Mouse (Mus musculus) adrenal gland (tissue): ENCODE measurements around the gene Slc35f1.

Experiments
- intact Hi-C: fragments of 180-260 bp; cut with DNase I; formaldehyde crosslinking; loops from one replicate; pipeline ENCODE4 v1.15.1; 2025

The Slc35f1 gene

DNA sequence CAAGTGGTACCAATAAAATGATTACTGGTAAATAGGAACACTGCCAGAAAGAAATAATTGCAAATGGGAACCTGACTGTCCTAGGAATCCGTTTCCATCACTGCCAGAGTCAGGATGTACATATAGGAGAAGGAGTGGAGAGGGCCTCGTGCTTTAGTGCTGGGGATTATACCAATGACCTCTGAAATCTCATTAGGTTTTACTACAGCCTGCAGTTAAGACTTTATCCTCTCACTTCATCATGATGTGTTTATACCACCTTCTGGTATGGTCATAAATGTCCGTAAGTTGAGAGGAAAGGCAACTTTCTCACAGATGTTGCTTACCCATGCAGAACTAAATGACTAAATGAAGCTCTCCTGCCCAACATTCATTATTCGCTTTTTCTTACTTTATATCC, 401.2 kb downstream of the Slc35f1 start:
- intact Hi-C loops, result no loop called here

DNA sequence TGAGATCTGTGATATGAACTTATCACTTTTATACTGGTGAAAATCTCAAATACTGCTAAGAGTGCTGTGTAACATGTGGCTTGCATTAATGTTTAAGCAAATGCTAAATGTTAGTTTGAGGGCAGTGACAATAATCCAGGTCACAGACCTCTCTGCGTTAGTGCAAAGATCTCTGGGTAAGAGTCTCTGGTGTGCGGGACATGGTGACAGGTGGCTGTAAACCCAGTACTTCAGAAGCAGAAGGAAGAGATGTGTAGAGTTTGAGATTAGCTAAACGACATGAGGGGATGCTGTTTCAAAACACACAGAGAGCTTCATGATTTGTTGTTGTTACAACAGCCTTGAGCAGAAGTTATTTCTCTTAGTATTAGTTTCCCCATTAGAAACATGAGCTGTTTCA, 406.1 kb downstream of the Slc35f1 start:
- intact Hi-C loops, result no loop called here

DNA sequence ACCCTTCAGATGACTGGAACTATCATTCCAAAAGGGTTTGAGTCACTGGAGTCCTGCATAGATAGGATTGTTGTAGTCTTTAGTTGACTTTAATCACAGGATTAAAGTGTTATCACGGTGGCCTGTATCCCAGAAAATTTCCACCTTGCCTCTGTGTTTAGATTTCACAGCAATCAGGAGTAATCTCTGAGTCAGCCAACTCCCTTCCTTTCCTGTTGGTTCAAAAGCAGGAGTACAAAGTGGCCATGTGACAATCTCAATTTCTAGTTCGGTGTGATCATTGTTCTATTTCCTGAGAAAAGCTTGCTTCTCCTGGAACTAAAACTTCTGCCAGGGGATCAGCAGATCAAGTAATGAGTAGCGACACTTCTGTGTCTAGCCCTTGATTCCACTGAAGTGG, 410.5 kb downstream of the Slc35f1 start:
- intact Hi-C loops, result no loop called here

DNA sequence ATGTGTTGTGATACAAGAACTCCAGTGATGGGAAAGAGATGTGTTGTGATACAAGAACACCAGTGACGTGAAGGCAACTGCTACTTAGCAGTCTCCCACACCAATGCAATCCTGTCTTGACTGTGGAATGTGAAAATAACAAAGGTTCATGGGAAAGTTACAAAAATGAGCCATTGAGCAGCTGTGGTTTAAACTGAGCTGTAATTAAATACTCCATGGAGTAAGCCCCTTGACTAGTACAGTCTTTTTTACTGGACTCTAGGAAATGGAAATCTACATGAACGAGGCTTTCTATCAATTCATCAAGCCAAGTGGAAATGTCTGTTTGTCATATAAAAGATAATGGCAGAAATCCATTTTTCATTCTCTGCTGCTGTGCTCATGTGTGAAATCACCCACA, 411.1 kb downstream of the Slc35f1 start:
- intact Hi-C loops, result no loop called here

DNA sequence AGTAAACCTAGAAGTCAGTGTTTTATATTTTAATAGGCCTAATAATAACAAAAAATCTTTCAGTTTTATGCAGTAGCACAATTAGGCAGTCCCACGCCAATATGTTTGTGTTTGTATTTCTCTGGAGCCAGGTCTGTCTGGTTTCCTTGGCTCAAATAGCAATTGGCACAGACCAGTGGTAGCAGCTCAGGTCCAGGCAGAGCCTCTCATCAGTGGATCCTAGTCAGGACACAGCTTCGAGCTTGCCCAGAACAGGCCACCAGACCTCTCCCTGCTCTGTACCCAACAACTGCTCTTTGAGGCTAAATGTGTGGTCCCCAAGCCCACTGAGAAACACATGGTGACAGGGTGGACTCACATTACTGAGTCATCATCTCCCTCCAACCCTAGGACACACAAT, 412.1 kb downstream of the Slc35f1 start:
- intact Hi-C loops, result no loop called here

DNA sequence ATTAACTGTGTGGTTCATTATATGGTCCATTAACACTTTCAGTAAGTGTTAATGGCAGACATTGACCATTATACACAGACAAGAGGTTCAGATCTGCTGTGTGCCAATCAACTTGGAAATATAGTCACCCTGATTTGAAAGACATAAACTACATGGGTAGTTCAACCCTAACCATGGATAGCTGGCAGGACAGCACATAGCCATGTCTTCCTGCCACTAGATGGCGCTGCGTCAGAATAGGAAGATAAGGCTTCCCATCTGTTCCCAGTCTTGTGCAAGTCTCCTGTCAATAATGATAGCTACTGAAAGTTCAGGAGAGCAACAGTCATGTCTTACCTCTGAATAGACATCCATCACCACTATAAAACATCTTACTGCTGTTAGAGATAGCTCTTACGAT, 424.7 kb downstream of the Slc35f1 start:
- intact Hi-C loops, result loop anchor here (5.0 to 10.0 kb wide), 2 partner anchors 190 to 222 kb away; partner anchors contain the start of gene Pln

DNA sequence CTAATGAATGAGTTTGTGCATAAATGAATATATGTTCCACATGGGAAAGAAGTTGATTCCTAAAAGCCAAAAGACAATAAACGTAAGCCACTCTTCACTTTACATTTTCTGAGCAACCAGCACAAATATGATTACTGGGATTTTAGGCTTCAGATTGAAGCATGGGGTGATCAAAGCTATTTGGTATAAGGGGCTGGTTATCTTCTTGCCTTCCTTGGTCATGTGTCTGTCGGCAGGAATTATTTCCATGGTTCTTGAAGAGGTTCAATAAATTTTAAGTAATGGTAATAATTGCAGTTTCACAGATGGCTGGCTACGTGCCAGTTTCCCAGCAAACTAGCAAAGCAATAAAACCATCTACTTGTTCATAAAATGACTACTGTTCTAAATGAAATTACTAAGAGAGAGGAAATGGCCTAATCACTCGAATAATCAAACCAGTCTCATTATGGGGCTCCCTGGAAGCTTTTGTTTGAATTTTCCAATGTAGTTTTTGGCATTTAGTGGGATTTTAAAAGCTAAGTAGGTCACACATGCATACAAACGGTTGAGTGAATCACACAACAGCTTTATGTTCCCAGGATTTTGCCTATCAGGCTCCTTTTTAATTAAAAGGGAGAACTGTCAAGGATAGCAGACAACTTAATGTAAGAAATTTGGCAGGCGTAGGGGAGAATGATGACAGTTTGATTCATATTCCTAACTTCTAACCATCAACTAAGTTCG, 425.5 kb downstream of the Slc35f1 start:
- intact Hi-C loops, result loop anchor here (5.0 to 10.0 kb wide), 2 partner anchors 189 to 221 kb away; partner anchors contain the start of gene Pln

DNA sequence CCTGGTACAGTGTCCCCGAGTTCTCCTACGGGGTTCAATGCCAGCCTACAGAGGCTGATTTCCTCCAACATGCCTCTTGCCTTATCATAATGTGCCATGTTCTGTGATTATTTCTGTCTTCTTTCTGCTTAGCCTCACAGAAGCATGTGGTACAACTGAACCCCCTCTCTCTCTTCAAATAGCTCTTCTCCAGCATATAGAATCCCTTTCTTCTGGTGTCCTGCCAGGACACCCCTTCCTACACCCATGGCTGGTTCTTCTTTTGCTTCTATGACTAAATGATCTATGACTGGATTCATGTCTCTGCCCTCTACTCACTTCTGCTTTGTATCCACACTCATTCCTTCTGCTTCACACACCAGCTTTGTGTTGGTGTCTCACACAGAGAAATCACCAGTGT, 430.3 kb downstream of the Slc35f1 start:
- intact Hi-C loops, result no loop called here

DNA sequence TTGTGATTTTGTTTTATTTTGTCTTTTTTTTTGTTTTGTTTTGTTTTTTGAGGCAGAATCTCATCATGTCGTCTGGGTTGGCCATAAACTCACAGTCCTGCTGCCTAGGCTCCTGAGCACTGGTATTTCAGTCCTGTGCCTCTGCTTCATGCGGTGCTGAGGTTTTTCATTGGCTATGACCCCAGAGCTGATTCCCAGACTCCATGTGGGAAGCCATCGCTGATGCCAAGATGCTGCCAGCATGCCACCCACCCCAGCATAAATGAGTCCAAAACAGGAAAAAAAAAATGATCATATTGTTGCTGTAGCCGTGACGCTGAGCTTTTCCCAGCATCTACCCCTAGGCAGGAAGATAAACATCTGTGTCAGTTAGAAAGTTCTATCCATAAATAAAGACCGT, 434.0 kb downstream of the Slc35f1 start:
- intact Hi-C loops, result no loop called here

DNA sequence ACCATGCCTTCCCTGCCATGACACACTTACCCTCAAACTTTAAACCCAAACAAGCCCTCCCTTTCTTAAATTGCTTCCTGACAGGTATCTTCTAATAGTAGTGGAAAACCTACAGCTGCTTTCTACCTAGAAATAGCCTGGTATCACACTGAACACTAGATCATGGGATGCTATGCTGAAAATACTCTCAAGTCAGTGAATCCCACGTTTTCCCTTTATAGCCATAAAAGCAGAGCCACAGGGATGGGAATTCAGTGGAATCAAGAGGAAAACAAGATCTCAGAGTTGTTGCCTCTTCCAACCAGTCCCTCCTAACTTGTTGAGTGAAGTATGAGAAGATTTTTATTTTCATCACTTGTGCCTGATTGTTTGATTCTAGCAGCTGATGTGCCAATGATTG, 442.4 kb downstream of the Slc35f1 start:
- intact Hi-C loops, result no loop called here

DNA sequence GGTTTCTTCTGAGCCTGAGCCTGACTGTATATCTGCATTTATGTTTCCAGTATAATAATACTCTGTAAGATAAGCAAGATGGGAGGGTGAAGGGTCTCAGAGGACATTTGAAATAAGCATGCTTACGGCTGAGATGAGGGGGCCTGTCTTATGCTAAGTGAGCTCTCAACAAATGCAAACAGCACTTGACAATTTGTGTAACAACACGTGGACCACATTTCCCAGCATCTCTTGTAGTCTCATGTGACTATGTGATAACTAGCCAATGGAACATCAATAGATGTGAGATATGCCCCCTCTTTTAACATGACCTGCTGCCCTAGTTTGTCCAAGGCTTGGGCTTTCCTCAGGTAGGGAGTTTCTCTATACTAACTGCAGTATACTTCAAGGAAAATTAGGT, 460.0 kb downstream of the Slc35f1 start:
- intact Hi-C loops, result no loop called here

DNA sequence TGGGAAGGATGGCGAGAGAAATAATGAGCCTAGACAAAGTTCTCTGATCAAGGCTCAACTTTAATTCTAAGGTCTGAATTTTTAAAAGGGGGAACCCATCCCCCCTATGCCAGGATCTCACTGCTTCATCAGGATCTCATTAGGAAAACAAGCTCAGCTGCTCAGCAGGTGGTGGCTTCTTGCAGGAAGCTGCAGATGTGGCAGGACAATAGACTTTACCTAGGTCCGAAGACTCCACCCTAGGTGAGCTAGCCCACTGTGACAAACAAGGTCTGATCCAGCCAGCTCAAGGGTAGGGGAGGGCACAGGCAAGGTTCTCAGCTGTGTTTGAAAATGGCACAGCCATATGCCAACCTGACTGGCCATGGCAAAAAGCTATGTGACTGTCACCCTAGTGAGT, 460.6 kb downstream of the Slc35f1 start:
- intact Hi-C loops, result no loop called here

DNA sequence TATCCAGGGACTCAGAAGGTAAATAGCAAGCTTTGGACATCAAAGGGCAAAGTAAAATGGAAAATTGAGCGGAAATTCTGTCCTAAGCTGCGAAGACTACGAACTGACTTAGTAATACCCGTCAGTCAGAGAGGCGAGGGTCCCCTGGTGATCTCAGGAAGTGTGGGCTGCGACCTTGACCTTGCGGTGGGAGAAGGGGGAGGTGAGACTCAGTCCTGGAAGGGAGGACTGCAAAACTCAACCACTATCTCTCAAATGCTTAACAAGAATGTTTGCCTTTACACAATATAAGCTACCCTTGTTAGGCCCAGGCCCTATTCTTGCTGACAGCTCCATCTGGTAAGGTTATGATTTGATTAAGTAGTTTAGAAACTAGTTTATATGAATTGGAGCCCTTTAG, 466.0 kb downstream of the Slc35f1 start:
- intact Hi-C loops, result no loop called here

DNA sequence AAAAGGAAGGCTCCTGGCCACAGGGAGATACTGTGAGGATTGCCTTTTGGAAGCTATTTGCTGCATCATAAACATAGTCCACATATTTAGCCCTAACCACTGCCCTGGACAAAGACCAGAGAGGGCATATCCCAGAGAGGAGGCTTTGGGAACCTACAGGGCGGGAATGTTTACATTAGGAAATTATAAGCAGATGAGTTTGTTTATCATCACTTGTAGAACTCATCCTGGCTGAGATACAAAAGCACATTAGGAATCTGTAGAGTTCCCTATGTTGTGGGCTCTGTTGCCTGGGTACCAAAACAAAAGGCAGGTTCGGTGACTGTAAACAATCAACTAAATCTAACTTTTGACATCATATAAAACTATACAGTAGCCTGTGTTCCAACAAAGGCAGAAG, 467.4 kb downstream of the Slc35f1 start:
- intact Hi-C loops, result no loop called here
